ENCODE assay signal across 10 mouse cellular contexts in the genomic region with DNA sequence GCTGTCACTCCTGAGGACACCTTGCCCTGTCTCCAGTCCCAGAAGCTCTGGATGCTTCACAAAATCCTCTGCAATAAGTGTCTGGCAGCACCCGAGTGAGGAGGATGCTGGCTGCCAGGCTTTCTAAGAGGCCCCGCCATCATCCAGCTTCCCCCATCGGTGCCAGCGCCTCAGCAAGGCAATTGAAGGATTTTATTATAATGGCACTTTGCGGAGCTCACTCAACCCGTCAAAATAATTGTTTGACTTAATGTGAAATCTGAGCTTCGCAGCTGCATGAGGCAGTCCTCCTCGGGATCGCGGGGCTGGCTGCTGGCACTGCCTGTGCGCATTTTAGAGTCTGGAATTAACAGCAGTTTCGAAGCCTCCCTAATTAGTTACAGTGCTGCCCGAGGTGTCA.
DNase-seq lines count a peak whose midpoint lies in the region; ATAC-seq lines count a peak whose summit lies in the region.
"Had no signal": no experiment of that assay in that cellular context is flagged by ENCODE, and none has a peak within 500 bp of the region (broad histone marks: within the 10 kb centered on the region; RNA-seq: fewer than 3 reads in every experiment).

No protein-coding gene starts in this region.

- no peak for ATAC-seq in hindbrain, embryonic 11.5 days (ENCODE audit: low FRiP score)
- ATAC-seq: liver, embryonic 12.5 days had no signal

- H3K9ac ChIP-seq in hindbrain, embryonic 11.5 days (ENCODE audit: low read depth, low read length) = no peak overlapping the region
- H3K9ac ChIP-seq: liver, embryonic 12.5 days had no signal

- no peak overlapping the region for H3K4me3 ChIP-seq in hindbrain, embryonic 11.5 days (ENCODE audit: low read depth, low read length)
- H3K4me3 ChIP-seq in limb, embryonic 10.5 days = no peak overlapping the region
- H3K4me3 ChIP-seq: liver, embryonic 12.5 days had no signal

- no peaks in the 10 kb centered on the region for H3K9me3 ChIP-seq in hindbrain, embryonic 11.5 days (ENCODE audit: control insufficient read depth, low read length)
- no peaks in the 10 kb centered on the region for H3K9me3 ChIP-seq in limb, embryonic 10.5 days (replicated peaks)

- H3K27ac ChIP-seq in hindbrain, embryonic 11.5 days (ENCODE audit: low read depth, low read length) = no peak overlapping the region
- no peak overlapping the region for H3K27ac ChIP-seq in limb, embryonic 10.5 days
- H3K27ac ChIP-seq: liver, embryonic 12.5 days had no signal

- H3K4me1 ChIP-seq in hindbrain, embryonic 11.5 days (replicated peaks; ENCODE audit: control insufficient read depth, insufficient read depth, low read length) = no peaks in the 10 kb centered on the region
- H3K4me1 ChIP-seq in limb, embryonic 10.5 days = peaks cover 5% of the 10 kb centered on the region; the same call in 1 of the 2 replicates
- H3K4me1 ChIP-seq: liver, embryonic 12.5 days had no signal

- DNase-seq in left cerebral cortex, adult 18-20 months (ENCODE audit: low spot score in 2 of 2) = peak; percentile 17 to 29
- no peak for DNase-seq in left cerebral cortex, adult 11 months (ENCODE audit: low spot score)
- DNase-seq in hindbrain, embryonic 11.5 days (ENCODE audit: low spot score) = peak; percentile 14
- DNase-seq in limb, embryonic 10.5 days (ENCODE audit: low spot score) = peak; percentile 35
- DNase-seq in right cerebral cortex, postnatal 25 days = peak; percentile 30
- no peak for DNase-seq in Muller cell, postnatal 12 days (ENCODE audit: inconsistent ontology term)
- DNase-seq in adrenal gland, postnatal 36 days = no peak
- no peak for DNase-seq in urinary bladder, postnatal 25 days (ENCODE audit: low spot score)
- DNase-seq: adrenal gland, postnatal 10 days had no signal

- 45% methylated on average over 13 of the region's 13 CpGs for WGBS in hindbrain, embryonic 11.5 days
- 35% methylated on average over 13 of the region's 13 CpGs for WGBS in limb, embryonic 10.5 days

- H3K36me3 ChIP-seq in hindbrain, embryonic 11.5 days (ENCODE audit: control insufficient read depth, insufficient read depth, low read length) = no peaks in the 10 kb centered on the region
- no peaks in the 10 kb centered on the region for H3K36me3 ChIP-seq in limb, embryonic 10.5 days
- H3K36me3 ChIP-seq: liver, embryonic 12.5 days had no signal

- no peak overlapping the region for H3K4me2 ChIP-seq in hindbrain, embryonic 11.5 days (replicated peaks; ENCODE audit: low read depth, low read length)
- H3K4me2 ChIP-seq: liver, embryonic 12.5 days had no signal

- no peaks in the 10 kb centered on the region for H3K27me3 ChIP-seq in hindbrain, embryonic 11.5 days (ENCODE audit: control insufficient read depth, insufficient read depth, low read length)
- no peaks in the 10 kb centered on the region for H3K27me3 ChIP-seq in limb, embryonic 10.5 days (ENCODE audit: low read depth, poor library complexity, severe bottlenecking)
- H3K27me3 ChIP-seq: liver, embryonic 12.5 days had no signal

Comparison
In these comparisons a context has a peak if more than half of its experiments do, and no peak if none do; other contexts are left out.
1. DNase-seq: peak in left cerebral cortex, adult 18-20 months (2 of 2), hindbrain, embryonic 11.5 days (single experiment), limb, embryonic 10.5 days (single experiment) and right cerebral cortex, postnatal 25 days (single experiment); none in left cerebral cortex, adult 11 months (single experiment), Muller cell, postnatal 12 days (single experiment), adrenal gland, postnatal 36 days (0 of 2) and urinary bladder, postnatal 25 days (single experiment).